Mouse (Mus musculus) forebrain, embryonic 11.5 days (tissue): ENCODE results near the gene Slc2a9. TPM values are rescaled to one million over a fixed set of nuclear protein-coding genes. Genes with fewer than 3 reads are reported as not detected.

Experiments used
- ATAC-seq: fragments of 200-750 bp; cut with Nextera tagmentation; replicated peaks from 2 replicates; pipeline ENCODE4 v1.8.0; 2017; ENCODE audit warnings: moderate TSS enrichment; ENCODE audit not compliant: low FRiP score
- DNase-seq: peaks from one replicate; pipeline ENCODE4 v3.0.0-alpha.2; 2017; ENCODE audit warnings: low spot score
- H3K27ac ChIP-seq: fragments of 300-500 bp; sonication (generic); 2 replicates; pipeline ENCODE4 v1.5.1; 2014; ENCODE audit warnings: low read depth, low read length
- H3K27me3 ChIP-seq: fragments of 300-500 bp; sonication (generic); 2 replicates; pipeline ENCODE4 v1.6.1; 2014; ENCODE audit warnings: mild to moderate bottlenecking, low read length, mixed read lengths; ENCODE audit not compliant: control insufficient read depth, insufficient read depth
- H3K36me3 ChIP-seq: fragments of 300-500 bp; sonication (generic); 2 replicates; pipeline ENCODE4 v1.6.1; 2014; ENCODE audit warnings: mild to moderate bottlenecking, low read length, moderate library complexity, mixed read lengths; ENCODE audit not compliant: control insufficient read depth, insufficient read depth
- H3K4me1 ChIP-seq: fragments of 300-500 bp; sonication (generic); replicated peaks from 2 replicates; pipeline ENCODE4 v1.6.1; 2014; ENCODE audit warnings: low read length, mixed read lengths; ENCODE audit not compliant: control insufficient read depth, insufficient read depth
- H3K4me2 ChIP-seq: fragments of 300-500 bp; sonication (generic); 2 replicates; pipeline ENCODE4 v1.6.1; 2014; ENCODE audit warnings: low read depth, mild to moderate bottlenecking, low read length, moderate library complexity, mixed read lengths; ENCODE audit not compliant: severe bottlenecking
- H3K4me3 ChIP-seq: fragments of 300-500 bp; sonication (generic); 2 replicates; pipeline ENCODE4 v1.5.1; 2014; ENCODE audit warnings: low read depth, low read length
- H3K9ac ChIP-seq: fragments of 300-500 bp; sonication (generic); 2 replicates; pipeline ENCODE4 v1.6.1; 2014; ENCODE audit warnings: low read length
- H3K9me3 ChIP-seq: fragments of 300-500 bp; sonication (generic); 2 replicates; pipeline ENCODE4 v1.6.1; 2016; ENCODE audit warnings: low read length, mixed read lengths; ENCODE audit not compliant: control insufficient read depth
- WGBS: fragments of 180-500 bp; shearing (Covaris S2); extraction: QIAGEN DNeasy Blood & Tissue Kit; methylation state at CpG from one replicate; pipeline ENCODE4 v1.1.7; 2014; 5-methylcytosine and 5-hydroxymethylcytosine counted together
- polyA plus RNA-seq: library from polyadenylated mRNA; unstranded; fragments of >200 nt; fragmentation: Nextera tagmentation; extraction: Ambion mirVana; gene quantifications from 2 replicates; pipeline ENCODE4 v1.2.1, GENCODE M21; 2014

The Slc2a9 gene
- polyA plus RNA-seq, 1 experiment from 2014 or later: 0.37 TPM

DNA sequence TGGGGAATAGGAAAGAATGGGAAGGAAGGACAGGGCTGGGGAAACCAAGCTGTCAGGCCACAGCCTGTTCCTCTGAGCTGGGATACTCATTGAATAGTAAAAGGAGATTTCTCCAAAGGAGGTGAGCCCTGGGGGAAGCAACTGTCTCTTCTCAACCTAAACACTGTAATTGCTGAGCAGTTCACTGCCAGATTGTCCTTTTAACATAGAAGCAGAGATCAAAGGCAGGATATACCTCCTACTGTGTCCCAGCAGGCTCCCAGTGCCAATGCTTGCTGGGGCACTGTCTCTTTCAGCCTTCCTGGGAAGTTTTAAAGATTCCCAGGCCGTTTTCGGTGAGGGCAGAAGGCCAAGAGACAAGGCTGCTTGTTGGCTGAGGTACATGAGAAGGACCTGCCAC is 10.0 kb upstream of the Slc2a9 start:
- no peaks in the 10 kb centered on the region for H3K9me3 ChIP-seq
- no peak overlapping the region for H3K27ac ChIP-seq
- H3K4me3 ChIP-seq: no peak overlapping the region
- ATAC-seq (no peak), DNase-seq (no peak)
- H3K27me3 ChIP-seq: no peaks in the 10 kb centered on the region
- no peak overlapping the region for H3K4me2 ChIP-seq
- no peaks in the 10 kb centered on the region for H3K36me3 ChIP-seq
- 34% methylated on average over 2 of the region's 2 CpGs for WGBS
- H3K9ac ChIP-seq: no peak overlapping the region
- H3K4me1 ChIP-seq: no peaks in the 10 kb centered on the region

- H3K4me1 ChIP-seq: no peaks in the 10 kb centered on the region
- no peaks in the 10 kb centered on the region for H3K36me3 ChIP-seq
- DNase-seq (no peak), ATAC-seq (no peak)
- no peaks in the 10 kb centered on the region for H3K9me3 ChIP-seq
- WGBS: 90% methylated on average over 4 of the region's 4 CpGs
- H3K27ac ChIP-seq: no peak overlapping the region
- no peaks in the 10 kb centered on the region for H3K27me3 ChIP-seq
- H3K4me3 ChIP-seq: no peak overlapping the region
- no peak overlapping the region for H3K4me2 ChIP-seq
- H3K9ac ChIP-seq: no peak overlapping the region
Observed at GRCm38 (mm10) chr5:38509568-38509967, 6.6 kb upstream of the Slc2a9 start.

- Histone ChIP-seq H3K27me3 (no peaks in the 10 kb centered on the region), H3K4me2 (no peak overlapping the region), H3K9ac (no peak overlapping the region), H3K9me3 (no peaks in the 10 kb centered on the region), H3K4me1 (no peaks in the 10 kb centered on the region), H3K36me3 (no peaks in the 10 kb centered on the region), H3K27ac (no peak overlapping the region), H3K4me3 (no peak overlapping the region)
- 72% methylated on average over 3 of the region's 3 CpGs for WGBS
- no peak for DNase-seq
- ATAC-seq: no peak
Observed at GRCm38 (mm10) chr5:38505435-38505765, 2.5 kb upstream of the Slc2a9 start.

- Histone ChIP-seq H3K27me3 (no peaks in the 10 kb centered on the region), H3K4me3 (no peak overlapping the region), H3K36me3 (no peaks in the 10 kb centered on the region), H3K27ac (no peak overlapping the region), H3K9me3 (no peaks in the 10 kb centered on the region), H3K4me1 (no peaks in the 10 kb centered on the region), H3K4me2 (no peak overlapping the region), H3K9ac (no peak overlapping the region)
- WGBS: 64% methylated on average over 6 of the region's 6 CpGs
- no peak for DNase-seq
- ATAC-seq: no peak
Observed at GRCm38 (mm10) chr5:38504747-38505434, 1.9 kb upstream of the Slc2a9 start.

DNA sequence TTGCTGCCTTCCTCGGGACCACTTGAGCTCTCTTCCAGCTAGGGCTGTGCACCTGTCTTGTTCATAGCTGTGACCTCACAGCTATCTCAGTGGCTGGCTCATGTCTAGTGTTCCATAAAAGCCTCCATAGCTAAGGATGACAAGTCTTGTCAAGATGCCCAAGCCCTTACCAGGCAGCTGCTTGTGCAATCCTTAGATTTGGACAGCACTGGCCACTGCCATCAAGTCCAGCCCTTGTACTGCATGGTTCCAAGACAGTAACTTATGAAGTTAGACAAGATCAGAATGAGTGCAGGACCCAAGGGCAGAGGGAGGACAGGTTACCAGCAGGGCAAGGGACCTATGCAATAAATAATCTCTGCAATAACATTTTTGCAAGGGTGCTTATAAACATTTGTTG is 1.2 kb upstream of the Slc2a9 start:
- 85% methylated on average over 1 of the region's 1 CpGs for WGBS
- Histone ChIP-seq H3K36me3 (no peaks in the 10 kb centered on the region), H3K27ac (no peak overlapping the region), H3K27me3 (no peaks in the 10 kb centered on the region), H3K4me3 (no peak overlapping the region), H3K4me1 (no peaks in the 10 kb centered on the region), H3K4me2 (no peak overlapping the region), H3K9me3 (no peaks in the 10 kb centered on the region), H3K9ac (no peak overlapping the region)
- no peak for DNase-seq
- no peak for ATAC-seq

- H3K27ac ChIP-seq: no peak overlapping the region
- DNase-seq: no peak
- no peaks in the 10 kb centered on the region for H3K4me1 ChIP-seq
- H3K27me3 ChIP-seq: no peaks in the 10 kb centered on the region
- ATAC-seq: no peak
- H3K9ac ChIP-seq: no peak overlapping the region
- H3K4me3 ChIP-seq: no peak overlapping the region
- no peak overlapping the region for H3K4me2 ChIP-seq
- WGBS: 95% methylated on average over 8 of the region's 8 CpGs
- H3K36me3 ChIP-seq: no peaks in the 10 kb centered on the region
- no peaks in the 10 kb centered on the region for H3K9me3 ChIP-seq
Observed at GRCm38 (mm10) chr5:38500043-38500442, 2.9 kb downstream of the Slc2a9 start.

- DNase-seq: no peak
- Histone ChIP-seq H3K4me3 (no peak overlapping the region), H3K4me2 (no peak overlapping the region), H3K27me3 (no peaks in the 10 kb centered on the region), H3K9me3 (no peaks in the 10 kb centered on the region), H3K36me3 (no peaks in the 10 kb centered on the region), H3K9ac (no peak overlapping the region), H3K4me1 (no peaks in the 10 kb centered on the region), H3K27ac (no peak overlapping the region)
- no peak for ATAC-seq
- WGBS: 78% methylated on average over 7 of the region's 7 CpGs
Observed at GRCm38 (mm10) chr5:38499316-38499811, 3.6 kb downstream of the Slc2a9 start.

DNA sequence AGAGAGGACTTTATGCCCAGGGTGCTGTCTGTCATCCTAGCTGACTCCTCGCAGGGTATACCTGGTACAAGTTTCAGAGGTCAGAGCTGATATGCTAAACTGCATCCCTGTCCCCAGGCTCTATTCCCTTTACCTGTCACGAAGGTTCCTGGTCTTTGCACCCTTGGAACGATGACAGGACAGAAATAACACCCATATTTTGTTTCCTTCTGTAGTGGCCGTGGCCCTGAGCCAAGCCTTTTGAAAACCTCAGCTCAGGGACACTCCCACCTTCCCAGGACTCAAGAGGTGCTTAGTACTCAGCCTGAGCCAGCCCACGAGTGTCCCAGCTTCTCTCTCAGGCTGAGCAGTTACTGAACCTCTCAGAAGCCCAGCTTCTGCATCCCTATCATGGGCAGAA is 4.5 kb downstream of the Slc2a9 start:
- H3K9ac ChIP-seq: no peak overlapping the region
- H3K27ac ChIP-seq: no peak overlapping the region
- 76% methylated on average over 5 of the region's 5 CpGs for WGBS
- H3K27me3 ChIP-seq: no peaks in the 10 kb centered on the region
- H3K36me3 ChIP-seq: no peaks in the 10 kb centered on the region
- ATAC-seq (no peak), DNase-seq (no peak)
- no peak overlapping the region for H3K4me2 ChIP-seq
- no peaks in the 10 kb centered on the region for H3K9me3 ChIP-seq
- no peaks in the 10 kb centered on the region for H3K4me1 ChIP-seq
- H3K4me3 ChIP-seq: no peak overlapping the region

DNA sequence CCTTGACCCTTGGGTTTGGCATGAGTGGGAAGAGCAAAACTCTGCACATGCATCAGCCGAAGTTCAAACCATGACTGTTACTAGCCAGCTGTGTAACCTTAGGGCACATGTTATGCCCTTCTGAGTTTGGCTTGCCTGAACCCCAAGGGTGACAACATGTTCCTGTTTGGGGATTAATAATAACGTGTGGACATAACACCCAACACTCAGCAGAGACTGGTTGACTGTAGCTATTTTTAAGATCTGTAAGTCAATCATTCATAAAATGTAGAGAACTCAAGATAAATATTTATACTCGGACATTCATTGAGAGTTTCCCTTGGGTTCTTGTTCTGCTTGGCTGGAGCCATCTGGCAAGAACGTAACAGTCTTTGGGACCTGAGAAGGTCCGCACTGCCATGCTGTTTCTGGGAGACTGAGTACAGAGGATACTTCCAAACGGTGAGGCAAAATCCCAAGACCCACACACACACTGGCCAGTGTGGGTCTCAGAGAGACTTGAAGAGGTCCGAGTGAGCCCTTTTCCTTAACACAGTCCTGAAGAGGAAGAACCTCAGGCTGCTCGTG is 6.4 kb downstream of the Slc2a9 start:
- Histone ChIP-seq H3K36me3 (no peaks in the 10 kb centered on the region), H3K9me3 (no peaks in the 10 kb centered on the region), H3K9ac (no peak overlapping the region), H3K27me3 (no peaks in the 10 kb centered on the region), H3K4me1 (no peaks in the 10 kb centered on the region), H3K27ac (no peak overlapping the region), H3K4me3 (no peak overlapping the region), H3K4me2 (no peak overlapping the region)
- no peak for ATAC-seq
- 87% methylated on average over 8 of the region's 8 CpGs for WGBS
- no peak for DNase-seq
